Mouse (Mus musculus): ENCODE results near the gene Tnc. TPM values are rescaled to one million over a fixed set of nuclear protein-coding genes. Genes with fewer than 3 reads are reported as not detected.

The Tnc gene
- polyA plus RNA-seq, 1 experiment from 2014 or later: 36.4 TPM

GRCm38 (mm10) chr4:64003677-64004076, 43.1 kb downstream of the Tnc start:
- DNase-seq (peak; percentile 75), ATAC-seq (ENCODE audit: insufficient read depth) (peak; percentile 45; the same call in 1 of the 2 replicates)
- Histone ChIP-seq H3K36me3 (ENCODE audit: insufficient read depth) (0 out of 2 replicates have a peak, but pooled peaks cover 5% of the 10 kb centered on the region), H3K4me2 (no peak overlapping the region), H3K4me3 (ENCODE audit: low read depth, low read length) (no peak overlapping the region), H3K4me1 (ENCODE audit: insufficient read depth) (peaks cover 15% of the 10 kb centered on the region), H3K9me3 (ENCODE audit: low read depth, low read length) (no peaks in the 10 kb centered on the region), H3K27ac (ENCODE audit: low read depth) (peak overlapping the region; percentile 20; the same call in 1 of the 2 replicates), H3K27me3 (ENCODE audit: insufficient read depth, low read length) (no peaks in the 10 kb centered on the region), H3K9ac (no peak overlapping the region)
- WGBS: 28% methylated on average over 3 of the region's 3 CpGs
- TF ChIP-seq CTCF (IDR thresholded peaks at IDR 0.05; ENCODE audit: low read depth): no peak

GRCm38 (mm10) chr4:64002168-64002567, 44.6 kb downstream of the Tnc start:
- H3K9ac ChIP-seq: no peak overlapping the region
- 53% methylated on average over 2 of the region's 2 CpGs for WGBS
- DNase-seq: no peak
- peaks cover 15% of the 10 kb centered on the region for H3K4me1 ChIP-seq (ENCODE audit: insufficient read depth)
- H3K36me3 ChIP-seq (ENCODE audit: insufficient read depth): no peaks in the 10 kb centered on the region
- H3K27me3 ChIP-seq (ENCODE audit: insufficient read depth, low read length): no peaks in the 10 kb centered on the region
- TF ChIP-seq CTCF (IDR thresholded peaks at IDR 0.05; ENCODE audit: low read depth): no peak
- H3K27ac ChIP-seq (ENCODE audit: low read depth): no peak overlapping the region
- H3K4me3 ChIP-seq (ENCODE audit: low read depth, low read length): no peak overlapping the region
- H3K9me3 ChIP-seq (ENCODE audit: low read depth, low read length): no peaks in the 10 kb centered on the region
- H3K4me2 ChIP-seq: no peak overlapping the region
- no peak for ATAC-seq (ENCODE audit: insufficient read depth)

- Histone ChIP-seq H3K27ac (ENCODE audit: low read depth) (no peak overlapping the region), H3K27me3 (ENCODE audit: insufficient read depth, low read length) (no peaks in the 10 kb centered on the region), H3K9me3 (ENCODE audit: low read depth, low read length) (no peaks in the 10 kb centered on the region), H3K4me3 (ENCODE audit: low read depth, low read length) (no peak overlapping the region), H3K4me1 (ENCODE audit: insufficient read depth) (peaks cover 15% of the 10 kb centered on the region), H3K36me3 (ENCODE audit: insufficient read depth) (no peaks in the 10 kb centered on the region), H3K9ac (no peak overlapping the region), H3K4me2 (no peak overlapping the region)
- TF ChIP-seq CTCF (IDR thresholded peaks at IDR 0.05; ENCODE audit: low read depth): no peak
- 33% methylated on average over 3 of the region's 3 CpGs for WGBS
- DNase-seq (peak; percentile 64), ATAC-seq (ENCODE audit: insufficient read depth) (peak; percentile 68; the same call in 1 of the 2 replicates)
Observed at GRCm38 (mm10) chr4:64000788-64001187, 46.0 kb downstream of the Tnc start.

DNA sequence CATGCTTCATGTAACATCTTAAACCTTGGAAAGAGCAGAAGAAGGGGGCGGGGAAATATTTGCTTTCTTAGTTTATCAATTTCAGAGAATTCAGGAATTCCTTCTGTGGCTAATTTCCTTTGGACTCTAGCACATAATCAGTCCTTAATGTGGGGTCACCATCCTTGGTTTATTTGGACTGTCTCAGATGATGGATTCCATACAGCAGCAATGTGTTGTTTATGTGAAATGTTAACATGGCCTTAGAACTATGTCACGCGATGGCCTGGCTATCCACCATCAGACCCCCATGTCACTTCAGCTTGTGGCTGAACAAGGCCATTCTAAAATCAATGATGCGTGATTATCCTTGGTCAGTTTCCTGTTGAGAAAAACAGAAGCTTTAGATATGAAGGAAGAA, 46.5 kb downstream of the Tnc start:
- peak; percentile 81 for ATAC-seq (ENCODE audit: insufficient read depth)
- WGBS: 30% methylated on average over 4 of the region's 4 CpGs

DNA sequence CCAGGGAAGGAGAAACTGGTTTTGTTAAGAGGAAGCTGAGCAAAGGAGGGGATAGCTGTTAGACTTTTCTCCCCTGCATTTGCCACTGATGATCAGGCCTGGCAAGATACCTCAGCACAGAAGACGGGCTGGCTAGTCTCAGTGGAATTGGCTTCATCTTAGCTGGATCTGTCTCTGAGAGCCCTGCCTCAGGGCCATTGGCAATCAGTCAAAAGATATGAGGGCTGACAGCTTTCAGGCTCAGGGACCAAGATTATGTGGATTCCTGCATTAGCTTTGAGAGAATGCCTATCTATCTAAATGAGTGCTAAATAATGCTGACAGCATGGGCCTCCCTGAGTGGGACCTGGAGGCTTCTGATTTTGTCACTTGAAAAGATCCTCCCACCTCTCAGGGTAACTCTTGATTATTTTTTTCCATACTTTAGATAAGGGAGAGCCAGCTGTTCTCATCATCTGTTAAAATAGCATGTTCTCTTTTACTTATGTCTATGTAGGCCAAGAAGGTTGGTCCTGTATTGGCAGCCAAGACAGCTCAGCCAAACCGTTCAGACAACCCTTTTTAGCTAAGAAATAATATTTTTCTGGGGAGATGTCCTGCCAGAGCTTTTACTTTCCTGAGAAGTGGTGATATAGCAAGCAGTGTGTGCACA, 53.2 kb downstream of the Tnc start:
- no peak overlapping the region for H3K4me3 ChIP-seq (ENCODE audit: low read depth, low read length)
- WGBS: 17% methylated on average over 2 of the region's 2 CpGs
- no peaks in the 10 kb centered on the region for H3K36me3 ChIP-seq (ENCODE audit: insufficient read depth)
- H3K27me3 ChIP-seq (ENCODE audit: insufficient read depth, low read length): no peaks in the 10 kb centered on the region
- no peak overlapping the region for H3K9ac ChIP-seq
- H3K9me3 ChIP-seq (ENCODE audit: low read depth, low read length): no peaks in the 10 kb centered on the region
- H3K4me1 ChIP-seq (ENCODE audit: insufficient read depth): peaks cover 7% of the 10 kb centered on the region; the same call in 1 of the 2 replicates
- DNase-seq (peak; percentile 44), ATAC-seq (ENCODE audit: insufficient read depth) (peak; percentile 57; the same call in 1 of the 2 replicates)
- H3K27ac ChIP-seq (ENCODE audit: low read depth): no peak overlapping the region
- TF ChIP-seq CTCF (IDR thresholded peaks at IDR 0.05; ENCODE audit: low read depth): no peak
- no peak overlapping the region for H3K4me2 ChIP-seq

More for the DNA sequence above, 46.5 kb downstream of the Tnc start:
- H3K9ac ChIP-seq: no peak overlapping the region
- no peaks in the 10 kb centered on the region for H3K36me3 ChIP-seq (ENCODE audit: insufficient read depth)
- H3K4me2 ChIP-seq: no peak overlapping the region
- TF ChIP-seq CTCF (IDR thresholded peaks at IDR 0.05; ENCODE audit: low read depth): no peak
- H3K27me3 ChIP-seq (ENCODE audit: insufficient read depth, low read length): no peaks in the 10 kb centered on the region
- no peak overlapping the region for H3K27ac ChIP-seq (ENCODE audit: low read depth)
- no peak overlapping the region for H3K4me3 ChIP-seq (ENCODE audit: low read depth, low read length)
- H3K9me3 ChIP-seq (ENCODE audit: low read depth, low read length): no peaks in the 10 kb centered on the region
- DNase-seq: peak; percentile 81
- H3K4me1 ChIP-seq (ENCODE audit: insufficient read depth): peaks cover 15% of the 10 kb centered on the region

DNA sequence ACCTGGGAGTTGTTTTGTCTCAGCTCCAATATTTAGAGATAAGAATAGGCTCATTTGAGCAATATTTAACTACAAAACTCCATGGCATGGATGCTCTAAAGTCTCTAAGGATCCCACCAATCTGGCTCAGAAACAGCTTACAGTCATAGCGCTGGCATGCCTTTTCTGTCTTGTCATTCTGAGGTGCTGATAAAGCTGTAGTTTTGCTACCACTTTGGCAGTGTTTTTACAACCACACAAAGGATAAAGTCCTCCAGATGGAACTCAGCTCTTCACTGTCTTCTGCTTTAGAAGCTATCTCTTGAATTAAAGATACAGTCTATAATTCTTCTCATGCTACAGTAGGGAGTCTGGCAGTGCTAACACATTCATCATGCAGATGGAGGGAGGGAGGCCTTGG, 56.6 kb downstream of the Tnc start:
- Histone ChIP-seq H3K4me2 (no peak overlapping the region), H3K27ac (ENCODE audit: low read depth) (no peak overlapping the region), H3K36me3 (ENCODE audit: insufficient read depth) (no peaks in the 10 kb centered on the region), H3K4me1 (ENCODE audit: insufficient read depth) (peaks cover 15% of the 10 kb centered on the region), H3K4me3 (ENCODE audit: low read depth, low read length) (no peak overlapping the region), H3K9me3 (ENCODE audit: low read depth, low read length) (no peaks in the 10 kb centered on the region), H3K27me3 (ENCODE audit: insufficient read depth, low read length) (no peaks in the 10 kb centered on the region), H3K9ac (no peak overlapping the region)
- 62% methylated on average over 1 of the region's 1 CpGs for whole genome bisulfite sequencing
- no peak for TF ChIP-seq CTCF (IDR thresholded peaks at IDR 0.05; ENCODE audit: low read depth)
- DNase-seq: no peak
- ATAC-seq (ENCODE audit: insufficient read depth): no peak

DNA sequence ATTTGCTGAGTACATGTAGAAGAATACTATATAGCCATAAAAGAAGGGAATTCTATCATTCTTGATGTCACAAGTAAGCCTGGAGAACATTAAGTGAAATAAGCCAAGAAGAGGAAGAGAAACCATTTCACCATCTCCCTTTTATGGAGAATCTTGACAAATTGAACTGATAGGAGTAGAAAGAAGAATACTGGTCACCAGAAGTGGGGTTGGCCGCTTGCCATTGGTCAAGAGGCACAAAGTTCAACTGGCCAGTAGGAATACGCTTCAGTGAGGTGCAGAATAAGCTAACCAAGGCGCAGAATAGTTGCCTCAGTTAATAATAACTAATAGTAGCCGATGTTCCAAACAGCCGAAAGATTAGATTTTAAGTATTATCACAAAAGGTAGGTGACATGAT, 58.7 kb downstream of the Tnc start:
- ATAC-seq (ENCODE audit: insufficient read depth): no peak
- H3K4me1 ChIP-seq (ENCODE audit: insufficient read depth): peaks cover 18% of the 10 kb centered on the region
- H3K9me3 ChIP-seq (ENCODE audit: low read depth, low read length): no peaks in the 10 kb centered on the region
- no peak for DNase-seq
- H3K36me3 ChIP-seq (ENCODE audit: insufficient read depth): no peaks in the 10 kb centered on the region
- TF ChIP-seq CTCF (IDR thresholded peaks at IDR 0.05; ENCODE audit: low read depth): no peak
- 92% methylated on average over 5 of the region's 5 CpGs for WGBS
- H3K27ac ChIP-seq (ENCODE audit: low read depth): no peak overlapping the region
- H3K4me3 ChIP-seq (ENCODE audit: low read depth, low read length): no peak overlapping the region
- H3K4me2 ChIP-seq: no peak overlapping the region
- no peak overlapping the region for H3K9ac ChIP-seq
- H3K27me3 ChIP-seq (ENCODE audit: insufficient read depth, low read length): no peaks in the 10 kb centered on the region

Measured in lung, embryonic 14.5 days (tissue).